Mouse (Mus musculus) Patski (cell line): ENCODE data around the gene Stk38. TPM values are rescaled to one million over a fixed set of nuclear protein-coding genes. Genes with fewer than 3 reads are reported as not detected.
"Not testable (repeated sequence)": the region's sequence is repeated elsewhere in the genome, so short reads cannot be mapped to it uniquely, and the experiment has no call there.

Experiments
- ATAC-seq: fragments of 100-300 bp; one replicate; pipeline ENCODE4 v1.8.0; 2021
- CTCF ChIA-PET: fragments of 350-600 bp; sonication (Branson Sonifier 250); formaldehyde crosslinking; loops from one replicate; lab custom pipeline; 2022; ENCODE audit warnings: inconsistent platforms; lab: Charles Lee
- POLR2A ChIA-PET: fragments of 350-600 bp; sonication (Branson Sonifier 250); formaldehyde crosslinking; loops from one replicate; lab custom pipeline; 2022; ENCODE audit warnings: antibody characterized with exemption, inconsistent platforms; lab: Charles Lee
- DNase-seq: peaks from one replicate; pipeline ENCODE4 v3.0.0-alpha.2; 2011; ENCODE audit warnings: low read depth, low spot score
- H3K27me3 ChIP-seq: fragments of 371-371 bp; one replicate; pipeline ENCODE4 v1.5.1; 2021
- CTCF ChIP-seq: fragments of 100-300 bp; IDR thresholded peaks from one replicate; pipeline ENCODE4 v1.5.1; 2021
- in situ Hi-C: fragments of 300-500 bp; cut with MboI; formaldehyde crosslinking; loops from 3 replicates; pipeline ENCODE4 v1.11.1; 2018; ENCODE audit warnings: low pct_unique_long_range_greater_than_20kb, mixed read lengths
- polyA plus RNA-seq: library from polyadenylated mRNA; unstranded; gene quantifications from one replicate; pipeline ENCODE4 v1.2.3, GENCODE M21; 2021

Gene Stk38
- polyA plus RNA-seq, 1 experiment from 2014 or later, result 94.5 TPM

- ChIA-PET POLR2A (interaction anchor here (1.2 kb wide), 1 partner anchor 12 kb away, joined by 4 read pairs; no protein-coding TSS in a partner anchor), CTCF (no interaction called here)
- no peaks in the 10 kb centered on the region for H3K27me3 ChIP-seq
- DNase-seq (no peak), ATAC-seq (no peak)
- in situ Hi-C loops, result no loop called here
- TF ChIP-seq CTCF, result no peak
These were observed 13.2 kb downstream of the Stk38 start for GRCm38 (mm10) chr17:28994615-28995014.

- in situ Hi-C loops, ATAC-seq, H3K27me3 ChIP-seq, CTCF ChIA-PET, DNase-seq: not testable (repeated sequence)
- POLR2A ChIA-PET, result interaction anchor here (0.5 to 0.7 kb wide), 2 partner anchors 10 to 22 kb away, joined by 3 to 4 read pairs; no protein-coding TSS in a partner anchor
These were observed 14.8 kb downstream of the Stk38 start for GRCm38 (mm10) chr17:28993004-28993403.

- ATAC-seq (no peak), DNase-seq (no peak)
- H3K27me3 ChIP-seq, result no peaks in the 10 kb centered on the region
- in situ Hi-C loops, result no loop called here
- CTCF ChIA-PET, result no interaction called here
- TF ChIP-seq CTCF, result no peak
- POLR2A ChIA-PET, result interaction anchor here (0.6 to 0.7 kb wide), 2 partner anchors 21 to 38 kb away, joined by 3 read pairs; no protein-coding TSS in a partner anchor
These were observed 15.7 kb downstream of the Stk38 start for GRCm38 (mm10) chr17:28992105-28992504.

GRCm38 (mm10) chr17:28991286-28991685 lies 16.5 kb downstream of the Stk38 start:
- TF ChIP-seq CTCF, result no peak
- POLR2A ChIA-PET, result interaction anchor here (0.7 to 0.9 kb wide), 2 partner anchors 13 to 36 kb away, joined by 3 read pairs; no protein-coding TSS in a partner anchor
- no peak for ATAC-seq
- no peak for DNase-seq
- CTCF ChIA-PET, result interaction anchor here (0.7 kb wide), 1 partner anchor 9 kb away, joined by 3 read pairs; no protein-coding TSS in a partner anchor
- in situ Hi-C loops, result no loop called here
- no peaks in the 10 kb centered on the region for H3K27me3 ChIP-seq

GRCm38 (mm10) chr17:28990060-28990459 lies 17.7 kb downstream of the Stk38 start:
- ChIA-PET CTCF (interaction anchor here (1.0 kb wide), 1 partner anchor 15 kb away, joined by 3 read pairs; no protein-coding TSS in a partner anchor), POLR2A (interaction anchor here (0.7 to 0.9 kb wide), 2 partner anchors 14 to 55 kb away, joined by 3 read pairs; no protein-coding TSS in a partner anchor)
- DNase-seq, result no peak
- TF ChIP-seq CTCF, result no peak
- ATAC-seq, result no peak
- in situ Hi-C loops, result no loop called here
- H3K27me3 ChIP-seq, result no peaks in the 10 kb centered on the region

GRCm38 (mm10) chr17:28988996-28989395 lies 18.8 kb downstream of the Stk38 start:
- no peak for TF ChIP-seq CTCF
- POLR2A ChIA-PET, result no interaction called here
- in situ Hi-C loops, result no loop called here
- DNase-seq, result no peak
- CTCF ChIA-PET, result interaction anchor here (3.4 kb wide), 1 partner anchor 10 kb away, joined by 11 read pairs; no protein-coding TSS in a partner anchor
- H3K27me3 ChIP-seq, result no peaks in the 10 kb centered on the region
- ATAC-seq, result no peak

GRCm38 (mm10) chr17:28988291-28988690 lies 19.5 kb downstream of the Stk38 start:
- ATAC-seq (no peak), DNase-seq (no peak)
- ChIA-PET POLR2A (interaction anchor here (1.3 kb wide), 1 partner anchor 19 kb away, joined by 3 read pairs; the partner anchor contains the start of gene Stk38), CTCF (interaction anchor here (0.8 to 3.4 kb wide), 8 partner anchors 10 to 108 kb away, joined by 4 to 15 read pairs (median 6); no protein-coding TSS in a partner anchor)
- TF ChIP-seq CTCF, result no peak
- in situ Hi-C loops, result no loop called here
- H3K27me3 ChIP-seq, result no peaks in the 10 kb centered on the region

- in situ Hi-C loops, result no loop called here
- TF ChIP-seq CTCF, result peak; percentile 92
- no peak for ATAC-seq
- DNase-seq, result no peak
- H3K27me3 ChIP-seq, result no peaks in the 10 kb centered on the region
- ChIA-PET CTCF (interaction anchor here (0.5 to 3.4 kb wide), 15 partner anchors 8 to 184 kb away, joined by 3 to 15 read pairs (median 4); partner anchors contain the start of gene Stk38), POLR2A (interaction anchor here (0.5 to 1.3 kb wide), 2 partner anchors 20 to 807 kb away, joined by 3 read pairs; partner anchors contain the start of gene Stk38)
These were observed 20.1 kb downstream of the Stk38 start for GRCm38 (mm10) chr17:28987713-28988112.

- ChIA-PET CTCF (interaction anchor here (0.8 to 3.4 kb wide), 12 partner anchors 9 to 184 kb away, joined by 3 to 15 read pairs (median 4); partner anchors contain the start of gene Stk38), POLR2A (interaction anchor here (0.5 kb wide), 1 partner anchor 807 kb away, joined by 3 read pairs; no protein-coding TSS in a partner anchor)
- TF ChIP-seq CTCF, result peak; percentile 76
- no peaks in the 10 kb centered on the region for H3K27me3 ChIP-seq
- ATAC-seq, result no peak
- DNase-seq, result no peak
- in situ Hi-C loops, result no loop called here
These were observed 21.0 kb downstream of the Stk38 start for GRCm38 (mm10) chr17:28986833-28987232.

GRCm38 (mm10) chr17:28984724-28985420 lies 22.9 kb downstream of the Stk38 start:
- no peaks in the 10 kb centered on the region for H3K27me3 ChIP-seq
- POLR2A ChIA-PET, result no interaction called here
- no peak for DNase-seq
- TF ChIP-seq CTCF, result no peak
- in situ Hi-C loops, result no loop called here
- ATAC-seq, result no peak
- CTCF ChIA-PET, result interaction anchor here (3.1 kb wide), 1 partner anchor 111 kb away, joined by 8 read pairs; no protein-coding TSS in a partner anchor
